Mouse (Mus musculus) liver, embryonic 14.5 days (tissue): ENCODE data around the gene Hectd4.

Experiments
- CTCF ChIP-seq: IDR thresholded peaks from 2 replicates; pipeline ENCODE4 v1.5.1; 2016; ENCODE audit warnings: antibody characterized with exemption, low read depth, control low read depth
- EP300 ChIP-seq: IDR thresholded peaks from 2 replicates; pipeline ENCODE4 v1.6.1; 2016; ENCODE audit warnings: antibody characterized with exemption, low read depth

DNA sequence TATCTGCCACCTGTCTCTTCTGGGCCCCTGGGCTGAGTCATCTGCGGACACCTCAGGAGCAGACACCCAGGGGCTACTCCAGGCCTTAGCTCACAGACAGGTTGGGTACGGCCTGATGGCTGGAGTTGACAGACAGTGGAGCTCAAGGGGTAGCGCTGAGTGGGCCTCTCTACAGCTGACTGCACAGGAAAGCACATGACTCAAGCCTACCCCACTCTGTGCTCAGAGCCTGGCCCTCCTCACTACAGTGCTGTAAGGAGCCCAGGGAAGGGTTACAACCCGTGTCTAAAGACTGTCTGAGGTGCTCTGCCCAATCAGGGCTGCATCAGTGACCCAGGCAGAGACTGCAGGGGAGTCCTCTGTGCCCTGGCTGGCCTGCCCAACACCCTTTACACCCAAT, 147.2 kb downstream of the Hectd4 start:
- no peak for TF ChIP-seq CTCF
- TF ChIP-seq EP300, result no peak
